Mouse (Mus musculus) lung, adult 18-20 months (tissue): ENCODE data around the gene Rpe.
"Not testable (repeated sequence)": the region's sequence is repeated elsewhere in the genome, so short reads cannot be mapped to it uniquely, and the experiment has no call there.

Experiments used
- DNase-seq, 2 experiments: peaks; one replicate each; pipeline ENCODE4 v3.0.0; 2022; ENCODE audit warnings: mixed read lengths in 2 of 2

Gene Rpe

DNA sequence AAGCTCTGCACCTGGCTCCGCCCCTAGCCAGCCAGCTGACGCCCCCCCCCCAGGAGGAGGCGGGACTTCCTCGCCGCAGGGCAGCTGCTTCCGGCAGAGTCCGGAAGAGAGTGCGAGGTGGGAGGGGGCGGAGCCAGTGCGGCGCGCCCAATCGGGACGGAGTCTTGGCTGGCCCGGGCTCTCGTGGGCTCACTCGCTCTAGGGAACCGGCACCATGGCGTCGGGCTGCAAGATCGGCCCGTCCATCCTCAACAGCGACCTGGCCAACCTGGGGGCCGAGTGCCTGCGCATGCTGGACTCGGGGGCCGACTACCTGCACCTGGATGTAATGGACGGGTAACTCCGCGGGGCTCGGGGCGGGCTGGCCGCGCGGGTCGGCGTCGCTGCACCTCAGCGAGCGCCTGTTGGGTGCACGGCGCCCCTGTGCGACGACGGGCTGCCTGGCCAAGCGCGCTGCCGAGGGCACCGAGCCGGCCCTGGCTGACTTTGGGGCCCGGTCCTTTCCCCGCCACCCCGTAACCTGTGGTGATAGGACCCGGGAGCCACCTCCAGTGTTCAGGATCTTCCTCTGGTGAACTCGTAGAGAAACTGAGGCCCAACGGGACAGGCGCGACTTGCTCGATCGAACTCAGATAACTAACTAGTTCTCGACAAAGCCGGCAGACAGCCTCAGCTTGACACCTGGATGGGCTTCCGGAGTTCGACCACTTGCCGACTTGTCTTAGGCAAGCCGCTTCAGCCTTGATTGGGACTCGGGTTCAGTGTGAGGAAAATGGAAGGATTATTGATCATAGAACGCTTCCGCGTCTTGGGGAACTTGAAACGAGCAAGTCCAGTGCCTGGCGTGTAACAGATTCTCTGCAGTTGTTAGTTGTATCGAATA is at the start of gene Rpe:
Gene Rpe, plus strand, starts transcription at position 139 of the 883 bp plus-strand sequence.
- DNase-seq: peak; percentile 92 to 94

DNA sequence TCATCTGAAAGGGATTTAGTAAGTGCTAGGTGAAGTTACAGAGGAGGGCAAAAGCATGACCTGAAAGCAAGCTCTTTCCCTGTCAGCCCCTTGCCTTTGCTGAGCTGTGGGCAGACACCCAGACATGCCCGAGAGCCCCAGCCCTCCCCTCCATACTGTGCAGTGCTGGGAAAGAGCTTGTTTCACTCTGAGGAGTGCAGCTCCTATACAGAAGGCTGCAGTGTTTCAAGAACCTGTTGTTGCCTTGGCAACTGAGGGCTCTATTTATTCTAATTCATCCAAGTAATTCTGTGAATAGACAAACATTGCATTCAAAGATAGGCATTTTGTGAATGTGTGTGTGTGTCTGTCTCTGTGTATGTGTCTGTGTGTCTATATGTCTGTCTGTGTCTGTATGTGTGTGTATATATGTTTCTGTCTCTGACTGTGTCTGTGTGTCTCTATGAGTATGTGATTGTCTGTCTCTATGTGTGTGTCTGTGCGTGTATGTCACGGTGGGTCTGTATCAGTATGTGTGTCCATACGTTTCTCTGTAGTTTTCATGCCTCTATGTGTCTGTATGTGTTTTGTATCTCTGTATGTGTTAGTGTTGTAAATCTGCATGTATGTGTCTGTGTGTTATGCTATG is 45.4 kb upstream of the Rpe start:
- DNase-seq: no peak

DNA sequence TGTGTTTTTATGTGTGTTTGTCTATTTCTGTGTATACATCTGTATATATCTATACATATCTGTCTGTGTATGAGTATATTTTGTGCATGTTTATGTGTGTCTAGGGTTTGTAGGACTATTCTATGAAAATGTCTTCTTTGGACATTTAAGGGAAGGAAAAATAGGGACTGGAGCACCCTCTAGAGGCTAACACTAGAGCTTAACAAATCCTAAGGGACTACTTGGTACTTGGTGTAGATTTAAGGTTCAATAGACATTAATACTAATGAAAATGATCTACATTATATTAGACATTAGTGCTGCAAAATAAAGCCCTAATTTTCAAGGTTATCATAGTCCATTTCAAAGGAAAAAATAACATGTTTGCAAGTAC is 44.9 kb upstream of the Rpe start:
- no peak for DNase-seq

DNA sequence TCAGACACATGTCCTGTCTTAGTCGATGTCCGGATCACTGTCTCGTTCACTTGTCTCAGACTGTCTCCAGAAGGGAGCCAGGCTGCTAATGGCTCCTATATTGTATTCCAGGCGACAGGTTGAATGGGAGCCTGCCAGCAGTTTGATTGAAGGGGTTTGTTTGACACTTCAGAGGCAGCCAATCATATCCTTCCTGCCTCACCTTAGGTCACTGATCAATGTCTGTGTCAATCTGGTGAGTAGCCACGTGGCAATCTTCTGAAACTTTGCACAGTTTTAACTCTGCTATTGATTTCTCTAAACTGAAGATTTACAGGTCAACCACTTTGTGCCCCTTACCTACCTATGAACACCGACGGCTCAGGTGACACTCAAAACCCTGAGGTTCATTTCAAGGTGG is 29.2 kb upstream of the Rpe start:
- no peak for DNase-seq

DNA sequence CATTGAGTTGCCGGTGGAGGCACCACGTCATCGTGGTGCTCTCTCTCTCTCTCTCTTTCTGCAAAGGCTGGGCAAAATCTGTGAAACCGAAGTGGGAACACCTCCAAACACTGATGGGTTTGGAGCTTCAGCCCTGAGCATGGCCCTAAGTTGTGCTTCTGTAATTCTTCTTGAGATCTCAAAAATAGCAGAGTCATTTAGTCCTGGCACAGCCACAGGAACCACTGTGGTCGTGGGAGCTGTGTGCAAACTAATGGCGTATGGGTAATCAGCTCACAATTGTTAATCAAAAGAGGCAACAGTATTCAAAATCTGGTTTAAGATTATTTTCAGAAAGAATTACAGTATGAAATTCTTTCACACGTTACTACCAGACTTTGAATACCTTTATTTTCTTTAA is 27.8 kb upstream of the Rpe start:
- DNase-seq: no peak

DNA sequence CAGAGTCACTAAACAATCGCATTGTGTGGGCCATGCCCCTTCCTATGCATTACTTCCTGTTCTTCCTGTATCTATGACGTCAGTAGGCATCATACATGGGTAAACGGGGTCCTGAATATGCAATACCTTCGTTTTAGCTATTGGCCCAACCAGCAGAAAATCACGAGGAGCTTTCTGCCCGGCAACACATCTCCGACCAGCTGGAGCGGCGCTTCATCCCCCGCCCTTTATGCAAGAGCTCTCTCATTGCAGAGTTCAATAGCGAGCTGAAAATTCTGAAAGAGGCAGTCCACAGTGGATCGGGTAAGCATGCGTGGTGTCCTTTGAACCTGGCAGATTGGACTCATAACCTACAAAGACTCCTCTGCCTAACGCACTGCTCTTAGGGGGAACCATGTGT is 22.7 kb upstream of the Rpe start:
- DNase-seq: no peak

DNA sequence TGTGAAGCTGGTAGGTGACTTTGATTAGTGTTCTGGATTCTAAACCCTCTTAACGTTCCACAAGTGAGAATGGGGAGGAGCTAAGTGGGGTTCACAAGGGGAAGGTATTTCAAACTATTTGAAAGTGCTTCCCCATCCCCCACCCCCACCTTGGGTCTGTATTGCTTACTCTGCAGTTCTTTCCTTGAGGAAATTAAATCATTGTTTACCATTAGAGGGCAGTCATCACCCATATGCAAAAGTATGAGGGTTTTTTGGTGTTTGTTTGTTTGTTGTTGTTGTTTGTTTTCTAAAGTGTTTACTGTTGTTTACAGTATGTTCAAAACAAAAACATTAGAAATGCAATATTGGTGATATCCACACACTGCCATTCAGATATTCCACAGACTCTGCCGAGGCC is 22.0 kb upstream of the Rpe start:
- DNase-seq: no peak

DNA sequence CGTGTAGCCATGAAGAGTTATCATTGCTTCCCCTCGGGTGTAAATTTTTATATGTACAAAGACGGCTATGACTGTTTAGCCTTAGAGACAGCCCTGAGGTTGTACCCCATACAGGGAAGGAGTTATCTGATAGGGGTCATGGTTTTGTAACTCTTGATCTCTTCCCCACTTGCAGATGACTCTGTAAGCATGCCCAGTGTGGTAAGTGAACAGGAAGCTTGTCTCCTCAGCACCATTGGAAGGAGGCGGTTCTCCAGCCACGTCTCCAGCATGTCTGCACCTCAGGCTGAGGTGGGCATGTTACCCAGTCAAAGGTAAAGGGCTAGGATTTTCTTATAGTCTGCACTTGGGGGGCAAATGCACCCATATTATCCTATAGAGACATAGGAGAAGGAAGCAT is 17.7 kb upstream of the Rpe start:
- DNase-seq: no peak

DNA sequence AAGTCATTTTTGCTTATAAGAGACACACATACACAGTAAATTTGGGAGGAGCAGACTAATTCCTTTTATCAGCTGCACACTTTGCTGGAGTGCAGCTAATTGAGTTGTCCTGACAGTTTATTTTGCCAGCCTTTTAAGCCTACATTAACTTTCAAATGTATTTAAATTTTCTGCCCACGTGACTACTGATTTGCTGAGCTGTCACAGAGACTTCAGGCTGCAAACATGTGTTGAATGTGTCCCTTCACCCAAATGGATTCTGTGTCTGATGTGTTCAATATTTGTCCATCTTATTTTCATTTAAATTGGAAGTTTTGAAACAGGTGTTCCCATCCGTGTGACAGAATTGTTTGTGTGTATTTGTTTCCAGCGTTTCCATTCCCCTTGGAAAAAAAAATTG is 8.9 kb upstream of the Rpe start:
- no peak for DNase-seq

DNA sequence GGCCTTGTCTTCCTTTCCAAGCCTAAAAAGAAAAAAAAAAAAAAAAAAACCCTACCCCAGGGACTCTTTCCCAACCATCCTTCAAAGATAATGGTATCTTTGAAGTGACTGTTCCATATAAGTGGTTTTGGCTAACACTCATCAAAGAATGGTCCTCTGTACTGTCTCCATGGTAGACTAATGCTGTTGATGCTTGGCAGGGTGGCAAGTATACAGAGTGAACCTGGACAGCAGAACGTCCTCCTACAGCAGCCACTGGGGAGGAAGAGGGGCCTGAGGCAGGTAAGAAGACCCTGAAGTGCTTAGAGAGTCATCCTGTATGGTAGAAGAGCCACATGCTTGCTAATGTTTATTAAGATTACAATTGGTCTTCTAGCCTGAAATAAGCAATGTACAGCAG is 8.3 kb upstream of the Rpe start:
- no peak for DNase-seq

DNA sequence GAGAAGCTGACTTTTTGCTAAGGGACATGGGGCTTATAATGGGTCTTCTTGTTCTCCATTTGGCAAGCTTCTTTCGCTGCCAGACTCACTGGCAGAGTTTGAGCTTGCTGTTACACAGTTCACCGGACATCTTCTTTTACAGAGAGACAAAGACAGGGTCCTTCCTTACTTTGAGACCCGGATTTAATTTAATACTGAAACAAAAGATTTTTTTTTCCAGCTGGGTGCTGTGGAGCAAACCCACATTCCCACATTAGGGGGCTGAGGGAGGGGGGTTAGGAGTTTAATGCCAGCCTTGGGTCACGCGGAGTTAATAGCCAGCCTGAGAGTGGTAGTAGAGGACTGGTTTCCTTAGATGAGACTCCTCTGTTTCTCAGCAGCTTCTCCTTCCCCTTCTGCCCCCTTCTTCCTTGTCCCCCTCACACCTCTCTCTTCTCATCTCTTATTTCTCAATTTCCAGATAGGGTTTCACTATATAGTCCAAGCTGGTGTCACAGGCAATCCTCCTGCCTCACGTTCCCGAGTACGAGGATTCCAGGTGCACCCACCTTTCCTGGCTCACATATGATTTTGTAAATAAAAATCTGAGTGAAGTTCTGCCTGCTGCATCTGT is 7.7 kb upstream of the Rpe start:
- no peak for DNase-seq

DNA sequence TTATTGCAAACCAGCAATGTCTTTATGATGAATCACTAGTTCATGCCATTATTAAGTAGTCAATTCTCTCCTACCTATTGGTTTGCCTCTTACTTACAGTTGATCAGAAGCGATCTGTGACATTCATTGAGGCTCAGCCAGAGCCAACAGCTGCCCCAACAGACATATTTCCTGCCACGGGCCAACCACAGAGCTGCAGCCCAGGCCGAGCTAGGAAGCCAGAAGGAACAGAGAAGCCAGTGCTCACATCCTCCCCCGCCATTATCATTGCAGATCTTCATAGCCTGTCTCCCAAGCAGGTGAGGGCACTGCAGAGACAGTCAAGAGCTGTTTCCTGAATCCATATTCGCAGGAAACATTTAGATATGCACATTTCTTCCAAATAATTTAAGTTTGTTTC is 6.4 kb upstream of the Rpe start:
- DNase-seq: no peak

DNA sequence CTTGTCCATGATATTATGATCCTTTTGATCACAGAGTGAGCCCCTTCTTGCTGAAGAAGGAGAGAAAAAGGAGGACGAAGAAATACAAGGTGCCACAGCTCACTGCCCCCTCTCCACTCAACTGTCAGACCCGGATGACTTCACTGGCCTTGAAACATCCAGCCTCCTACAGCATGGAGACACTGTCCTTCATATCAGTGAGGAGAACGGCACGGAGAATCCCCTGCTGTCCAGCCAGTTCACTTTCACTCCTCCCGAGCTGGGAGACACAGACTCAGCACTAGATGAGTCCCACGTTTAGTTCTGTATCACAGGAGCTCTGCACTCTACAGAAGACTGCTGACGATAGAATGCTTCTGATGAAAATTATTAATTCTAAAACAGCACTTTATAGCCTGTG is 5.3 kb upstream of the Rpe start:
- DNase-seq: no peak

DNA sequence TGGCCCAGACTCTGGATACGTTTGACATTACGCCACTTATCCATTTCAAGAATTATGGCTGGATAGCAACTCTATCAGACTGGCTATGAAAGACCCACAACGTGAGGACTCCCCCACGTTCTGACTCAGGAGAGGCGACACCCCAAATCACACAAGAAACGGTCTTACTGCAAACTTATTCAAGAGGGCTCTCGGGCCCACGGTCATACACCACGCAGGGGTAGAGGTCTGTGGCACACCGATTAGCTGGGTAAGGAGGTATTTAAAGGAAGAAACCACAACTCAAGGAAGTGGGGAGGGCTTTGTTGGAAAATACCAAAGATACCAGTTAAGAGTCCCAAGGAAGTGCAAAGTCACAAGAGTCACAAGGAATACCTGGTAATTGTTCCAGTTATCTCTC is 1.0 kb upstream of the Rpe start:
- DNase-seq: not testable (repeated sequence)

DNA sequence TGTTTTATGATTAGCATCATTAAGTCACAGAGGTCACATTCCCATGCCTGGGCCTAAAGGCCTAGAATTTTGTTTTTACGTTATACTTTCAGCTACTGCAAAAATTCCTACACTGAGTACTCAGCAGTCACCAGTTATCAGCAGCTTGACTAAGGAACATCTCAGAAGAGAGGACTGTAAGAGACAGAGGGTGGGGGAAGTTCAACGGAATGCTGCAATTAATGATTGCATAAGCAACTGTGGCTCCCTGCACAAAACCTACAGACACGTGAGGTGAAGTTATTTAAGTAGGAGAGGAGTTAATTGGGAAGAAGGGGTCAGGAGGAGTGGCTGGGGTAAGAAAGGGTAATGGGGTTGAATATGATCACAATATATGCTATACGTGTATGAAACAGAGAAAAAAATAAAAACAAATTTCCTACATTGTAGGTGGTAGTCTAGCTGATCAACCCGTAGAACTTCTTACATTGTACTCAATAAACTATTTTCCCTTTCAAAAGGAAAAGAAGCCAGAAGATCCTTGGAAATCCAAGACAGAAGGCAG is 410 bp upstream of the Rpe start:
- DNase-seq: peak in 1 of 2 experiments; percentile 5

DNA sequence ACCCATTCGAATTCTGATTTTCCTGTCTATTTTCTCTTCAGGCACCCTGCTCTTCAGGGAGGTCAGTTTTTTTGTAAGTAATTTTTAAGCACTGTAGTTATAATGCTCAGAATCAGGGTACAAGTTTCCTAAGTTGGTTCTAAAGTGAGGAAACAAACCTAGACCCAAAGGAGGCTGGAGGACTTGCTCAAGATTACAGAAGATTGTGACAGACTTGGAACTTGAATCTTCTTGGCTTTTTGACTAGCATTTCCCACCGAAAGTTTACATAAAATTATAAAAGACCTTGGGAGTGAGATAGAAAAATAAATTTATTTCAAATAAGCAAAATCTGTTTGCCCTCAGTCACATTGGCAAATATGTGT is 927 bp downstream of the Rpe start:
- peak in 1 of 2 experiments; percentile 10 for DNase-seq

DNA sequence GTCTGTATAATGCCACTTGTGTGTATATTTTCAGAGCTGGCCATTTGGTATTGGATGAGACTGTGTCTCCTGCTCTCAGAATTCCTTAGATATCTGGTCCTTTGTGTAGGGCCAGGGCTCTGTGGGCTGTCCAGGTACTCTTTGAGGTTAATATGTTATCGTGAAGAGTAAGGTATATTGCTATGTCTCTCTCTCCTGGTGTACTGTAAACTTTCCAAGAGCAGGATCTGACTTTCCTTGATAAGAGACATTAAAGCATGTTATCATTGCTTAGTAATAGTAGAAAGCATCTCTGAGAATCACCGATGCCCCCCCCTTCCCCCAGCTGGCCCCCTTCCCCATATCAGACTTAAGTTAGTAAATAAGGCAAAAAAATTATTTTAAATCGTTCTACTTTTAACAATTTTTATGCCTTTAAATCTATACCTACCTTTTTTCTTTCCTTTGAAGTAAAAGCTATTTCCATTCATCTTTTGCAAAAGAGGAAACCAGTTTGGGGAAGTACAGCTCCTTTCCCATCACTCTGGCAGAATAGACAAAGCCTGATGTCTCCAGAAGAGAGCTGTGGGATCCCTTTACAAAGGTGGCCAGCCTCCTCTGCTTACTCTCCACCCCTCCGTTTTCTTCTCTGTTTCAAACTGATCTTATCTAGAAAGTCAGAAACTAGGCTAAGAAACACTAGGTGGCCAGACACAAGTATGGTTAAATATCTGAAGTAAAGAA is 2.2 kb downstream of the Rpe start:
- no peak for DNase-seq

DNA sequence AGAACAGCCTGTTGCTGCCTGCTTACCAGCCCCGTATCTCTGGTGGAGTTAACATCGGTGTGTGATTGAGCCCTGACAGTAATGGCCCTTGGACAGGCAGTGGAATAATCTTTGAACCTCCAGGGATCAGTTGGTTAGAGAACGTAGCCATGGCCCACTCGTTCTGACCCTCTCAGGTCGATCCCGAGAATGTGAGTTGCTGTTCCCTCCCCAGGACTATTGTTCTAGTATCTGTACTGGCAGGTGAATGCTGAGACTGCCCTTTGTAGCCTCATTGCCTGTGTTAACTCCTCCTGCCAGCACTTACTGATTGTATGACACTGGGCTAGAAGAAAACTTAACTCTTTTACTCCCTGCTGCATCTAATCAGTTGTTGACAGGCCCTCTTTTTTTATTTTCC is 3.9 kb downstream of the Rpe start:
- DNase-seq: no peak

DNA sequence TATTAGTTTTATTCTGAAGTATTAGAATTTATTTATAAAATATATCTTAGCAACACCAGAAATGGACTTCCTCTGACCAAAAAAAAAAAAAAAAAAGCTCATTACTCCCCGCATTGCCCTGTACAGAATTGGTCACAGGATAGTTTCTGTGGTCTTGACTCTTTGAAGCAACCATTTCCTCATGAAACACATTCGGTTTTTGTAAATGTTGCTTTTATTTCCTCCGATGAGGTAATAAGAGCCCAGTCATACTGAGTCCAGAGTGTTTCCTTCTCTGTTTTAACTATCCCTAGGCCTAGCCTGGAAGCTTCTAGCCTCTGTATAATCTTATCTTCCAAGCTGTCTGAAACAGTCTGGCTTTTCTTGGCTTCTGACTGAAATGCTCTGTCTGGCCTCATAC is 12.2 kb downstream of the Rpe start:
- no peak for DNase-seq

DNA sequence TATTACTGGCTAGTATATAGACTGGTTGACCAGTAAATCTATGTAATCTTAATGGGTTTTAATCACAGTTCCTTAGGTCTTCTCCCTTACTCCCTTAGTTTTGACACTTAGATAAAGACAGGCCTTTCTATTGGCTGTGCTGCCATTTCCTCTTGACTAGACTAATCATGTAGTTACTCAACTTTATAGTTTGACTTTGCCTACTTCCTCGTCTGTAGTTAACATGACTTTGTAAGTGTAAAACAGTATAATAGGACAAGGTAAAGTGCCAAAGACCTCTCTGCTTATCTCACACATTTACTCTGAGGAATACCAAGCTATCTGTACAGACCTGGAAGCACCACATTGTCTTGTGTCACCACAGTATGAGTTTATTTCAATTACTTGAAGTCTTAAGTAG is 29.9 kb downstream of the Rpe start:
- no peak for DNase-seq

DNA sequence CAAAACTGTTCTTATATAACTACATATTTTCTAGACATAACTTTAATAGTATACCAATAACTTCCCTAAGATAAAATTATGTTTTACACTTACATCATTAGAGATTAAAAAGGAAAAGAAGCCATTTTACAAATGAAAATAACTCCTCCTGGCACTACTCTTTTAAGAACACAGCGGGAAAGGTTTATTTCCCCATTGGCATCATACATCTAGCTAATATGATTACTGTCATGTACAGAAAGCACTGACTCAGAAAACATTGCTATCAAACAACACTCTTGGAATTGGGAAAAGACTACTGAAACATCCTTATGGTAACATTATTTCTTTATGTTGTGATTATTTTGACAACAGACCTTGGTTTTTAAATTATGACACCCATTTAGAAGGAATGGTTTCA is 68.1 kb downstream of the Rpe start:
- no peak for DNase-seq
